Mouse (Mus musculus): ENCODE measurements around the gene Tbc1d2b.

Tbc1d2b gene

DNA sequence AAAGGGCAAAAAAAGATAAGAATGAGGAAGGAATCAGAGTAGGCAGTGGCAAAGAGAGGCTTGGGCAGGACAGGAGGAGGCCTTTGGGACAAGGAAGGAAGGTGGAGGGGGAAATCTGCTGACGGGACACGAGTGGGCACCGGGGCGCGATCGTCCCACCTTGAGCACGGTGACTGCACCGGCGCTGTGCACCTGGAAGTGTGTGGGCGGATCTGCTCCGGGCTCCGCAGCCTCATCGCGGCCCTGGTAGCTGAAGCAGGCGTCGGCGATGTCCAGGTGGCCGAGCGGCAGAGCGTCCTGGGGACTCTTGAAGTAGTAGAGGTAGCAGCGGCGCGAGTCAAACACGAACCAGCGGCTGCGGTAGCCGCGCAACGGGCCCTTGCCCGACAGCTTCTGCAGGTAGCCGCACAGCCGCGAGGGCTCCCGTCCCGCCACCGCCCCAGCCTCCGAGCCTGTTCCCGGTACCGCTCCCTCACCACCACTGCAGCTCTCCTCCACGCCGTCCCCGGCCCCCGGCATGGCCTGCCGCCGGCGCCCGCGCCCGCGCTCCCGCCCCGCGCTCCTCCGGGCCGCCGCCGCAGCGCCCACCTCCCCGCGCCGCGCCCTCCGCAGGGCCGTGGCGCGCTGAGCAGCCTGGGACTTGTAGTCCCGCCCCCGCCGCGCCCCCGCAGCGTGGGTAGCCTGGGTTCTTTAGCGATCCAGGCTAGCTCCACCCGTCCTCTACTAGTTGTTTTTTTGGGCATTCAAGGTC, at the start of gene Tbc1d2b:
Gene Tbc1d2b (minus strand): TSS at position 612 of the 751 bp plus-strand sequence.
- peak; percentile 74 for DNase-seq (ENCODE audit: low spot score)

DNA sequence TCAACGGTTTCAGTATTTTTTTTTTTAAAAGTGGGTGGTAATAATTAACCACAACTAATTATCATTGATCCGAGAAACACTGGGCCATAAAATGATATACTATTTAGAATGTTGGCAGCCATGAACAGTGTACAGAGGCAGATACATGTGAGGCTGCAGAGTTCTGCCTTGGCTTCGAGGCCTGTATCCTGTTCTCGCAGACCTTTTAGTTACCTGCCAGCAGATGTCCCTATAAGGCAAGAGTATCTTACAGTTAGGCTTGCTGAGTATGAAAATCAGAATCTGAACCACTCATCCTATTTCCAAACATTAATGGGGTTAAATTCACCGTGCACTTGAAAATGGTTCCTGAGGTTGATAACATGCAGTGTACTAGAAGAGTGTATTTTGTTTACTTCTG, 45.7 kb upstream of the Tbc1d2b start:
- DNase-seq (ENCODE audit: low spot score) = no peak

DNA sequence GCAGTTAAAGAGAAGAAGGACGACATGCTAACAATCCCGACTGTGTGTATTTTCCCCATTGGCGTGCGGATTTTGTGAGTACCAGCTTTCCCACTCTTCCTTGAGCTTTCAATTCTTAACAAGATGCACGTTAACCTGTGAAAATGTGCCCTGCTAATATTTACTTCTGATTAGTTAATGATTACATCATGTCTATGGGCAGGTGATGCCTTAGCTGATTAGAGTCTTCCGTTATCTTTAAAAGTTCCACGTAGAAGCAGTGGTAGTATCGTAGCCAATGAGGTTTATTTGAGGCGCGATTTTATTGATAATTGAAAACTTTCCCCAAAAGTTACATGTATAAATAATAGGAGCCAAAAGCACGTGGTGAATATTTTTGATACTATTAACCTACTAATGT, 45.1 kb upstream of the Tbc1d2b start:
- no peak for DNase-seq (ENCODE audit: low spot score)

DNA sequence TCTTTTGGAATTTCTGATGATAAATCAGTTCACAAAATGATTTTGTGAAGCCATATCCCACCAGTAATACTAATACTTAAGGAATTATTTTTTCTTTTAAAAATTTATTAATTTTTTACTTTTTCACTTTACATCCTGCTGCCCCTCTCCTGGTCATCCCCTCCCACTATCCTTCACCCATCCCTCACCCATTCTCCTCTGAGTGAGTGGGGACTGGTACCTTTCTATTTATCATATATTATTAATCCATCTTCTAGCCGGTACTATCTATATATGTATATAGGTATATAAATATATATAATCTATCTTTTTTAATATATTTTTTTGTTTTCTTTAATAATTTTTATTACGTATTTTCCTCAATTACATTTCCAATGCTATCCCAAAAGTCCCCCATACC, 33.6 kb upstream of the Tbc1d2b start:
- no peak for DNase-seq (ENCODE audit: low spot score)

DNA sequence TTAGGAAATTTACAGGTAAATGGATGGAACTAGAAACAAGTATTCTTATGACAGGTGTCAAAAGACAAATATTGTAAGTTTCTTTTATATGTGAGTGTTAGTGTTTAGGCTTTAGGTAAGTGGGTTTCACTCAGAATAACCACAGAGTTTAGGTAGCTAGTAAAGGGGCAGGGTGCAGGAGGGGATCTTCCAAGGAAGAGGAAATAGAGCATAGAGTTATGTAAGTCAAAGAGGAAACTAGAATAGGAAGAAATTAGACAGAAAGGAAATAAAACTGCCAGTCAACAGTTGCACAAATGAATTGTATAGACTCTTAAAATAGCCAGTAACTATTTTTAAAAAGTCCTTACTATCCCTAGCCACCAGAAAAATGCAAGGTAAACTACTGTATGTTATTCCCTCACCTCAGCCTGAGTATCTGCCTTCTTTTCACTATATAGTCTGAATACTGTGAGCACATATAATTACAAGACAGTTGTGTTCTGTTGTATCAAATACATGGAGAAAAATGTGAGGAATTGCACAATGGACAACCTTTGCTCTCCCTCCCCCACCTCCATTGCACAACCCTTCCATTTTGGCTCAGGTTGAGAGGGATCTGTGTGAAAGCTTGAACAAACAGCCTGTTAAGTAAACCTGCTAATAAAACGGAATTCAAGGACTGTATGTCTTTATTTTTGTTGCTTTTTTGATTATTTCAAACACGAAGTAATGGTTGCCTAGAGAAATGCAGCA, 32.7 kb upstream of the Tbc1d2b start:
- DNase-seq (ENCODE audit: low spot score) = no peak

DNA sequence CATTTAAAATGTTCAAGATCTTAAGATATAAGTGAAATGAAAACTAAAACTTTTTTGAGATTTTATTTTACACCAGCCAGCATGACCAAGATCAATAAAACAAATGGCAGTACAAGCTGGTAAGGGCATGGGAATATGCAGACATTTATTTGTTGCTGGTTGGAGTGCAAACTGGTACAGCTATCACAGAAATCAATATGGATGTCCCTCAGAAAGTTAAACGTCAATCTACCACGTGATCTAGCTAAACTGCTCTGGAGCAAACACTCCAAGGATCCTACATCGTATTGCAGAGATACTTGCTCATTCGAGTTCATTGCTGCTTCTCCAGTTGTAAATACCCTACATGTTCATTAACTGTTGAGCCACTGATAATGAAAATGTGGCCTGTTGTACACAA, 32.1 kb upstream of the Tbc1d2b start:
- DNase-seq (ENCODE audit: low spot score) = no peak

DNA sequence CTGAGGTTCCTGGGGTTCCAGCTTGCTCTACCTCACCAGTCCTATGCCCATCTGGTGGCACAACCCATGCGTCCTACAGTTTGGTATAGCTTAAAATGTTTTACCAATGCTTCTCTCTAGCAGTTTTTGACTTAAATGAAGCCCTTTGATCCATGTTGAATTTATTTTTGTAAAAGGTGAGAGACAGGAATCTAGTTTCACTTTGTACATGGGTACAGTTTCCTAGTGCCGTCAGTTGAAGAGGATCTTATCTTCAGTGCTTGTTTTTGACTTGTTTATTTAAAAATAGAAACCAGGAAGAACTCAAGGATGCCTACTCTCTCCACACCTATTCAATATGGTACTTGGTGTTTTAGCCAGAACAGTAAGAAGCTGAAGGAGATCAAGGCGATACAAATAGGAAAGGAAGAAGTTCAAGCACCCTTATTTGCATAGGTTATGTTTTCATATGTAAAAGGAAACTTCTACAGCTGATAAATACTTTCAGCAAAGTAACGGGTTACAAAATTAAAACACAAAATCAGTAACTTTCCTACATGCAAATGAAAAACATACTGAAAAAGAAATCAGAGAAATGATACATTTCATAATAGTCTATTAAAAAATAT, 30.6 kb upstream of the Tbc1d2b start:
- DNase-seq (ENCODE audit: low spot score) = no peak

DNA sequence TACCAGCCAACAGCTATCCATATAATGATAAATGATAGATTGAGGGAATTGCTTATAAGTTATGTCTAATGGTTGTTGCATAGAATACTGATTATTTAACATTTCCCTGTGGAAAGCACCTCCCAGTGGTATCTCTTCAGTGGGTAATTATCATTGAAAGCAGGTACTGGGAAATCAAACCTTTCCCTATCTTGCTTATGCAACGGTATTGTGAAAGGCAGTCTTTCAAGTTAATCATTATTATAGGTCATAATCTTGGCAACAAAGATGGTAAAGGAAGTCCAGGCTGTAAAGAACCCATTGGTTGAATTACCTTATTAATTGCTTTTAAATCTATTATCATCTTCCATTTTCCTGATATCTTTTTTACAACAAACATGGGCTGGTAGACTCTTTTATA, 27.0 kb upstream of the Tbc1d2b start:
- DNase-seq (ENCODE audit: low spot score) = no peak

DNA sequence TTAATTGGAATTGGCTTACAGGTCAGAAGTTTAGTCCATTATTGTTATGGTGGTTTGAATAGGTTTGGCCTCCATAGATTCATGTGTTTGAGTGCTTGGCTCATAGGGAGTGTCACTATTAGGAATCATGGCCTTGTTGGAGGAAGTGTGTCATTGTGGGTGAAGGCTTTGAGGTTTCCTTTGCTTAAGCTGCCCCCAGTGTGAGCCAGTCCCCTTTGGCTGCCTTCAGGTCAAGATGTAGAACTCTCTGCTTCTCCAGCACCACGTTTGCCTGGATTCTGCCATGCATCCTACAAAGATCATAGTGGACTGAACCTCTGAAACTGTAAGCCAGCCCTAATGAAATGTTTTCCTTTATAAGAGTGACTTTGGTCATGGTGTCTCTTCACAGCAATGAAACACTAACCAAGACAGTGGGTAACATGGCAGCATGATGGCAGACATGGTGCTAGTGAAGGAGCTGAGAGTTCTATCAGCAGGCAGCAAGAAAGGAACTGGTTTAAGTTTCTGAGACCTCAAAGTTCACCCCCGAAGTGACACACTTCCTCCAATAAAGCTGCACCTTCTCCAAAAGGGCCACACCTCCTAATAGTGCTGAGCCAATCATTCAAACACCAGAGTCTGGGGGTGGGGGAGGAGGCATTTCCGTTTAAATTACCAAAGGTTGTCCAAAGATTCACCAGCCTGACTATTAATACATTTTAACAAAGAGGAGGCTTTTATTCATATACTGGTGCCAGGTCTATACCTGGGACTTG, 23.2 kb upstream of the Tbc1d2b start:
- no peak for DNase-seq (ENCODE audit: low spot score)

DNA sequence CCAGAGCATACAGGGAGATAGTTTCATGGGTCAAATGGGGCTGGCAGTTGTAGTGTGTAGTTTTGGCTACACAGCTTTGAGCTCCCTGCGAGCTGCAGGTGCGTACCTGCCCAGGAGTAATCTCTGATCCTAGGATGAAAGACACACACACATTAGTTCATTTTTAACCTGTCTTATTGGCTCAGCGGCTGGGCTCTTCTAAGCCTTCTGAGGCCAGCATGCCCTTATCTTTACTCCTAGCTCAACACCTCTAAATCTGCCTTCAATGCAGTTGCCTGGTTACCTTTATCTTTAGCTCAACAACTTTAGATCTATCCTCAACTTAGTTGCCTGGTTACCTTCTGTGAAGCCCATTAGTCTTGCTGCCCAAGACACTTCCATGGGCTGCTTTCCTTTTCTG, 7.8 kb upstream of the Tbc1d2b start:
- DNase-seq (ENCODE audit: low spot score) = no peak

DNA sequence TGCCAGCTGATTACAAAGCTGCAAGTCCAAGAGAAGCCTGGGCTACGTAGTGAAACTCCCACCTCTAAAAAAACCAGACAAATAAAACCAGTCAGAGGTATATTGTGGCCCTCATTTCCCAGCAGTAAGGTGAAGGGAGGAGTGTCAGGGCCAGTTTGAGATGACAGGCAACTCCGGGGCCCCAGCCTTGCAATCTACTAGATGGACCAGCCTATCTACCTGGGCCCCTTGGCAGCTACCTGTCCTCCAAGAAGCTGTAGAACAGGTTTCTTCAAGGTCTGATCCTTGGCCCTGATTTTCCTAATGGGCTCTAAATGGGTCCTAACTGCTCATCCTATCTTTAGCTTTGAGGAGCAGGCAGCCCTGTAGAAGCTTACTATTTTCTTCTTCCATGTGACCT, 7.3 kb upstream of the Tbc1d2b start:
- no peak for DNase-seq (ENCODE audit: low spot score)

DNA sequence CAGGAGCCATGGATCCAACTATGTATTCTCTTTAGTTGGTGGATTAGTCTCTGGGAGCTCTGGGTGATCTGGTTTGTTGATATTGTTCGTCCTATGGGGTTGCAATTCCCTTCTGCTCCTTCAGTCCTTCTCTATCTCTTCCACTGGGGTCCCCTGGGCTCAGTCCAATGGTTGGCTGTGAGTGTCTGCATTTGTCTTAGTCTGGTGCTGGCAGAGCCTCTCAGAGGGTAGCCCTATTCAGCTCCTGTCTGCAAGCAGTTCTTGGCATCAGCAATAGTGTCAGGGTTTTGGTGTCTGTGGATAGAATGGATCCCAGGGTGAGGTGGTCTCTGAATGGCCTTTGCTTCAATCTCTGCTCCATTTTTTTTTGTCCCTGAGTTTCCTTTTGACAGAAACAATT, 6.2 kb upstream of the Tbc1d2b start:
- DNase-seq (ENCODE audit: low spot score) = no peak

DNA sequence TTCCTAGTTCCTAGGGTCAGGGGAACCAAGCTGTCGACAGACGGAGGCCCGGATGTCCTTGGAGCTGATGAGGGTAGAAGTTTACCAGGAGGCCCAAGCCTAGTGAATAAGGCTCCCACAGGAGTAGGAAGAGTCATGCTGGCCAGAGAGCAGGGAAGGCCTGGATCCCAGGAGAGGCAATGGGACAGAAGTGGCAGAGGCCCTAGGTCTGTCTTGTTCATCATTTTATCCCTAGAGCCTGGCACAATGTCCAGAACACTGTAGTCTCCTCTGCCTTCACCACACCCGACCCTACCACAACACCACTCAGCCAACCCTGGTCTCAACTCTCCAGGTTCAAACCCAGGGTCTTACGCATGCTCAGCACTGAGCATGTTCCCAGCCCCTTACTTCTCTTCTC, 5.3 kb upstream of the Tbc1d2b start:
- DNase-seq (ENCODE audit: low spot score) = no peak

DNA sequence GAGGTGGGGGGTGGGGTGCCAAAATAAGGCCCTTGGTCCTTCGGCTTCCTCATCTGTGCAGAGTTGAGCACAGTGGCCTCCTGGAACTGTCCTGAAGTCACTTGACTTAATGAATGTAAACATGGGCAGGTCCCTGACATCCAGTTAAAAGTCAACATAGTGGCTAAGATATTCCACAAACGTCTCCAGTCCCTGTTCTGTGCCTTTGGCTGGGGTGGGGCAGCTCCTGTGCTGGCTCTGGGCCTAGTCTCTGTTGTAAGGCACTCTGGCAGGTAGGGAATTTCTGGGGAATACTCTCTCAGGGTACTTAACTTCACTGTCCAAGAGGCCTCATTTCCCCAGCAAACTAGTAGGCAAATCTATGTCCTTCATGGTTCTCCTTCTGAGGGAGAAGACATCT, 4.9 kb upstream of the Tbc1d2b start:
- no peak for DNase-seq (ENCODE audit: low spot score)

DNA sequence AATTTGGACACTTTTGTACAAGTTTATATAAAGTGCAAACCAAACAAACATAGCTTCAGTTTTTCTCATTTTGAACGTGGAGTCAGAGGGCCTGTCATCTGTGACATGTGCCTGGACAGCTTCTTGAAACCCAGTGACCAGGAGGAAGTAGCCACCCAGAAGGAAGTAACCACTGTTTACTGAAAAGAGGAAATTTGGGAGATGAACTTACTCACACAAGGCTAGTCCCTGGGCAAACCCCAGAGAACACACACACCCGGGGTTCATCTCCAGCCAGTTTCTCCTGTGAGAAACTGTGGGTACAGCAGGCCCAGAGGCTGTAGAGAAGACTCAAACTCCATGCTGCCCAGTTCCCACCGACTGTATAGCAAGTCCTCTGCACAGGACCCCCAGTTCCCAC, 3.9 kb upstream of the Tbc1d2b start:
- no peak for DNase-seq (ENCODE audit: low spot score)

DNA sequence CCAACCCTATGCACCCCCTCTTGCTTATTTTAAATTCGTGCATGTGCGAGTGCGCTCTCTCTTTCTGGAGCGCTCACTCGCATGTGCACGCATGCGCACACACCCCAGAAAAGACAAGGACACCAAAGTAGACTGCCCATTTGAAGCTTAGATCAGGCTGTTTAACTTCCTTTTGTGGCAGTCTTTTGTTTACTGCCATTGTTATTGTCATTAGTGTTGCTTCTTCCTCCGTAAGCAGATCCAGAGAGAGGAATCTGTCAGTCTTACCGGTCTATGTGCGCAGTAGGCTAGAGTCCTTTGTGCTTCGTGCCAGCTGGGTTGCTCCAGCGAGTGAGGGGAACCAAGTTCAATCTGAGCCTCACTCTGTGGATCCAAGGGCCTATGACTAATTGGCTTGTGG, 1.7 kb upstream of the Tbc1d2b start:
- no peak for DNase-seq (ENCODE audit: low spot score)

DNA sequence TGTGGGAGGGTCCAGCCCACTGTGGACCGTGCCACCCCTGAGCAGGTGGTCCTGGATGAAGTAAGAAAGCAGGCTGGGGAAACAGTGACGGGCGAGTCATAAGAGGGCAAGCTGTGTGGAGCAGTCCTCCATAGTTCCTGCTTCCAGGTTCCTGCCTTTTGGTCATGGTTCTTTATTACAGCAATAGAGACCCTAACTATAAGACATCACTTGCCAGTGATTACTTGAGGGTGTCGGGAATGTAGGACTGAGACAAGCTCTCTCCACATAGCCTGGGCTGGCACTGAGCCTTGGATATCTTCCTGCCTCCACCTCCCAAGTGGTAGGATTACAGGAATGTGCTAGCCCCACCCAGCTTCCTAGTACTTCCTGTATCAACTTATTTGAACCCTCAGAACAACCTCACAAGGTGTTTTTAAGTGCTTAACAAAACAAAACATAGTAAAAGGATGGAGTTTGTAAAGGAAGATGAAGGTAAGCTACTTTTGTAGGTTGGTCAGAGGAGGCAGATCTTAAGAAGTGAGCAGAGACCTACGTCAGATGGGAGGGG, 1.0 kb upstream of the Tbc1d2b start:
- no peak for DNase-seq (ENCODE audit: low spot score)

DNA sequence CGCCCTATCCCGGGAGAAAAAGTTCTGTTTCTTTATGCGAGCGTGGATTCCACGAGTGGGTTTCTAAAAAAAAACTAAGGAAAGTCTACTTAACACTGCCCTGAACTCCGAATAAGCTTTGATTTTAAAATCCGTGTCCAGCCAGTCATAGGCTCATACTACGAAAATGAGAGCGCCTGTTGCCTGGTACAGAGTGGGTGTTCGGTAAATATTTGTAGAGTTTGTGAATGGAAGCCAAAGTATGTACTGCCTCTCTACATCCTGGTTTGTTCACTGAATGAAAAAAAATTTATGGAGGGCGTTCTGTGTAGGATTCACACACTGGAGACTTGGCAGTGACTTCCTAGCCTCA, 316 bp upstream of the Tbc1d2b start:
- DNase-seq (ENCODE audit: low spot score) = no peak

DNA sequence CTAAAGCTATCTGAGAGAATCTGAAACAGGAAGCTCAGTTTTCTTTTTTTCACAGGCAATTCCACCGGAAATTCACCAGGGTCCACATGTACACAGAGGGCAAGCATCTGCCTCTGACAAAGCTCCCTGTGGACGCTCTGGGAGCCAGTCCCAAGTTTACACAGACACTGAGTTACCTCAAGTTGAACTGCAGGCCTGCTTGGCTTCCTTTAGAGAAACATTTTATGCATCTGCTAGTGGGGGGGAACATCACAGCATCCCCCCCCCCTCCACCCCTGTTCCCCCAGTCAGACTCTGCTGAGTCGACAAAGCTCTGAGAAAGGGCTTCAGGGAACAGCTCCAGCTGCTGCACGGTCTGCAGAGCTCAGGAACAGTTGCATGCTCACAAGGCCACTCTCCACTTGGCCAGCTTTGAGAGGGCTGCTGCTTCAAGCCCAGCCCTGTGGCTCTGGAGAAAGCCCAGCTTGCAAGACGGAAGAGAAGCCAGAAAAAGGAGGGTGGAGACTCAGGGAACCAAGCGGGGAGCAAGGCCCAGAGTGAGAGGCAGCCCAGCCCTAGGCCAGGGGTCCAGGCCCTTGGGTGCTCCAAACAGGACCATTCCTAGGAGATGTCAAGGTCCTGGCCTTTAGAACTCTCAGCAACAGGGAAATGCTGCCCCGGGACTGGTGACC, 1.5 kb downstream of the Tbc1d2b start:
- DNase-seq (ENCODE audit: low spot score) = peak; percentile 38

DNA sequence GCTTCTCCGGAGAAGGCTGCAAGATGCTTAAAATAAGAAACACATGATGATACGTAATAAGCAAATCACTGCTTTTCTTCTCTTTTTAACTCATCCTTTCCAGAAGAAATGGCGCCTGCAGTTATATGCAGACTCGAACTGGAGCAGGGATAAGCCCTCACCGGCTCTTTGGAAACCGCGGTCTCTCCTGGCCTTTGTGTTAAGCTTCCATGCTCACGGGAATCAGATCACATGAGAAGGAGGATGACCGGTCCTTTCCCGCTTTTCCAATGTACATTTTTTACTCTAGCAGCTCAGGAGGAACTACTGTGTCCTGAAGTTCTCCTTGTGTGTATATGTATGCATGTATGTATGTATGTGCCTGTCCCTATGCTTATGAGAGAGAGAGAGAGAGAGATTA, 3.7 kb downstream of the Tbc1d2b start:
- DNase-seq (ENCODE audit: low spot score) = no peak

DNA sequence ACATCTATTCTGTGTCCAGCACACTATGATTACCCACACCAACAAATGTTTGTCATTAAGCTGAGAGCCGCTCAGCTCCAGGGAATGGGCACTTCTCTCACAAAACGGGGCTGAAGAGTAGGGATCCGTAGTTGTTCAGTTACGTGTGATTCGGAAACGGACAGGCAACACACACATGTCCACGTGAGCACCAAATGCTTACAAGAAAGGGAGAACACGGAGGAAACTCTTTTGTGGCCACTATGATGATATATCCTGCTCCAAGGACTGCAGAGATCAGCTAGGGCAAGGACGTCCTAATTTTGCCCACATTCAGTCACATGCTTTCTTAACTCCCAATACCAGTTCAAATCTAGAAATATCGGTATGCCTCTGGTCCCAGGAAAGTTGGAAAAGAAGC, 4.5 kb downstream of the Tbc1d2b start:
- no peak for DNase-seq (ENCODE audit: low spot score)
